Comparison of ENCODE assay signal across 2 mouse cellular contexts in the genomic region with DNA sequence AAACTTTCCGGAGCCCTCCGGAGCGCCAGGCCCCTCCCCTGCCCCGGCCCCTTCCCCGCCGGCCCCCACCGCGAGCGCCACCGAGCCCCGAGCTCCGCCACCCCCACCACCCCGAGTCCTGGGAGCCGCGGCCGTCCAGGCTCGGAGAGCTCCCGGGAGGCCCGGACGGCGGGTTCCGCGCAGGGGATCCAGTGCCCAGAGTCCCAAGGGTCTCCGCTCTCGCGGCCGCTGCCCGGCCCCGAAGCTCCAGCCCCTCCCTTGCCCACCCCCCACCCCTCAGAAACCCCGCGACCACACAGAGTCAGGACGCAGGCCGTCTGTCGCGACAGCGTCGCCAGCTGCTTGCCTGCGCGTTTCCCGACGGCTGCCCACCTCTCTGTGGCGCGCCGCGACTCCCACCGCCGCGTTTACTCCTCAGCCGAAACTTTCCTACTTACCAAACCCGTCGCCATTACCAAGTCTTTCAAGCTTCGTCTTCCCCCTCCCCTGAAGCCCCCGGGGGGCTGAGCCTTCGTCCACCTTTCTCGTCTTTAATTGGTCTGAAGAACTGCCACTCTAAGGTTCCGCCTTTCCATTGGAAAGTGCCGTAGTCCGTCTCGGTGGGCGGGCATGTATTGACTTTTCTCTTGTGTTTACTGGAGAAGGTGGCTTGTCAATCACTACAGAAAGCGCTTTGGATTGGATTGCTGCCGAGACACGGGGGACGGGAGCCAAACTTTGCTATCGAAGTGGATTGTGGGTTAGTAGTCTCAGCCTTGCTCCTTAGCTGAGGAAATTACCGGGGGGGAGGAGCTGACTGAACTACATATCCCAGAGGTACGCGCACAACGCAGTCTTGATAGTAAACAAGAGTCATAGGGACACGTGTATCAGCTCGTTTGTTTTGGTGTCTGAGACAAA.
TF ChIP-seq lines count a peak whose summit lies in the region.

Gene Hbp1 (minus strand): TSS at position 777 of the 900 bp plus-strand sequence.

TF ChIP-seq in C2C12, 6 proteins besides CTCF, POLR2A, EP300 and RAD21 (continued from another document):
- peak; percentile 51 for TF ChIP-seq USF1 (IDR thresholded peaks at IDR 0.05; ENCODE audit: low read depth)

TF ChIP-seq in myocyte, 11 proteins besides CTCF, POLR2A, EP300 and RAD21 (continued from another document):
- TF ChIP-seq POLR2AphosphoS2 (IDR thresholded peaks at IDR 0.05; ENCODE audit: insufficient read length, low read depth) (peak; percentile 64), MAX (IDR thresholded peaks at IDR 0.05; ENCODE audit: low read depth) (peak; percentile 99), MYOD1 (IDR thresholded peaks at IDR 0.05; ENCODE audit: control insufficient read depth in 1 of 3, insufficient read length in 2 of 3, low read depth in 2 of 3) (no peak), TCF3 (IDR thresholded peaks at IDR 0.05; ENCODE audit: insufficient read length, low read depth) (no peak), TCF12 (IDR thresholded peaks at IDR 0.05; ENCODE audit: insufficient read depth, poor library complexity, severe bottlenecking) (no peak)
